Mouse (Mus musculus) limb, embryonic 14.5 days (tissue): ENCODE measurements at regions not wholly inside any gene's neighbourhood (a gene's known extent, or its start where the extent isn't known, plus 50 kb on each side); places are given as distances from the start of the nearest gene placed in this dataset.

Source experiments
- ATAC-seq: fragments of 200-750 bp; cut with Nextera tagmentation; 2 replicates; pipeline ENCODE4 v1.8.0; 2017; ENCODE audit warnings: low read depth, moderate number of reproducible peaks, moderate TSS enrichment; ENCODE audit not compliant: low FRiP score
- DNase-seq: peaks from one replicate; pipeline ENCODE4 v3.0.0-alpha.2; 2015; ENCODE audit warnings: low spot score
- H3K27ac ChIP-seq: fragments of 300-500 bp; sonication (generic); replicated peaks from 2 replicates; pipeline ENCODE4 v1.5.1; 2014; ENCODE audit warnings: low read depth, mild to moderate bottlenecking, low read length, moderate library complexity, mixed read lengths
- H3K27me3 ChIP-seq: fragments of 300-500 bp; sonication (generic); 2 replicates; pipeline ENCODE4 v1.6.1; 2014; ENCODE audit warnings: low read length, mixed read lengths; ENCODE audit not compliant: control insufficient read depth, insufficient read depth
- H3K36me3 ChIP-seq: fragments of 300-500 bp; sonication (generic); 2 replicates; pipeline ENCODE4 v1.6.1; 2014; ENCODE audit warnings: mild to moderate bottlenecking, low read length, moderate library complexity, mixed read lengths; ENCODE audit not compliant: control insufficient read depth, insufficient read depth
- H3K4me1 ChIP-seq: fragments of 300-500 bp; sonication (generic); 2 replicates; pipeline ENCODE4 v1.6.1; 2014; ENCODE audit warnings: antibody characterized with exemption, low read length, mixed read lengths; ENCODE audit not compliant: control insufficient read depth, insufficient read depth
- H3K4me2 ChIP-seq: fragments of 300-500 bp; sonication (generic); replicated peaks from 2 replicates; pipeline ENCODE4 v1.6.1; 2014; ENCODE audit warnings: low read depth, mild to moderate bottlenecking, low read length, moderate library complexity; ENCODE audit not compliant: severe bottlenecking
- H3K4me3 ChIP-seq: fragments of 300-500 bp; sonication (generic); replicated peaks from 2 replicates; pipeline ENCODE4 v1.5.1; 2014; ENCODE audit warnings: low read length
- H3K9ac ChIP-seq: fragments of 300-500 bp; sonication (generic); 2 replicates; pipeline ENCODE4 v1.6.1; 2014; ENCODE audit warnings: mild to moderate bottlenecking, low read depth, low read length, moderate library complexity; ENCODE audit not compliant: severe bottlenecking
- H3K9me3 ChIP-seq: fragments of 300-500 bp; sonication (generic); 2 replicates; pipeline ENCODE4 v1.6.1; 2016; ENCODE audit warnings: low read length; ENCODE audit not compliant: control insufficient read depth
- POLR2A ChIP-seq: fragments of 200-500 bp; IDR thresholded peaks from 2 replicates; pipeline ENCODE4 v1.8.0; 2012; ENCODE audit warnings: inconsistent platforms, mild to moderate bottlenecking, moderate library complexity, borderline replicate concordance; ENCODE audit not compliant: insufficient read depth, insufficient read length; ENCODE audit errors: extremely low read depth
- WGBS: fragments of 180-500 bp; shearing (Covaris S2); extraction: QIAGEN DNeasy Blood & Tissue Kit; methylation state at CpG from one replicate; pipeline ENCODE4 v1.1.7; 2014; 5-methylcytosine and 5-hydroxymethylcytosine counted together

DNA sequence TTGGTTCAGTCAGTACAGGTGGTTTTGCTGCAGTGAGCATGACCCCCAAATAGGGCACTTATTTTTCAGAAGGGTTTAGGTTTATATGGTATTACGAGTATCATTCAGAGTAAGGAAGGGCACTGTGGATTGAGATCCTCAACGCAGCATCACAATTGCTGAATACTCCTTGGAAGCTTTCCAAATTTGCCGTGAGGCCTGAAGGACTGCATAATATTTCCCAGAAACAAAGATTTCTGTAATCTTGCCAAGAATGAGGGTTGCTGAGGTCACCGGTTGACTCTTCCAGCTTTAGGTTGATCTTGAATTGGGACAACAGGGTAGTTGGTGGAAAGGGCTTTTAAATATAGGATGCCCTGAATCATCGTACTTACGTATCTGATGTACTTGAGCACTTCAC, 482.1 kb downstream of the Ttll7 start:
- H3K27me3 ChIP-seq, result no peaks in the 10 kb centered on the region
- DNase-seq, result no peak
- WGBS, result 75% methylated on average over 6 of the region's 6 CpGs
- H3K9me3 ChIP-seq, result no peaks in the 10 kb centered on the region
- peaks cover 6% of the 10 kb centered on the region; the same call in 1 of the 2 replicates for H3K4me1 ChIP-seq
- no peak overlapping the region for H3K4me2 ChIP-seq
- H3K36me3 ChIP-seq, result no peaks in the 10 kb centered on the region
- no peak overlapping the region for H3K9ac ChIP-seq
- no peak for TF ChIP-seq POLR2A
- H3K27ac ChIP-seq, result no peak overlapping the region
- H3K4me3 ChIP-seq, result no peak overlapping the region
- no peak for ATAC-seq

DNA sequence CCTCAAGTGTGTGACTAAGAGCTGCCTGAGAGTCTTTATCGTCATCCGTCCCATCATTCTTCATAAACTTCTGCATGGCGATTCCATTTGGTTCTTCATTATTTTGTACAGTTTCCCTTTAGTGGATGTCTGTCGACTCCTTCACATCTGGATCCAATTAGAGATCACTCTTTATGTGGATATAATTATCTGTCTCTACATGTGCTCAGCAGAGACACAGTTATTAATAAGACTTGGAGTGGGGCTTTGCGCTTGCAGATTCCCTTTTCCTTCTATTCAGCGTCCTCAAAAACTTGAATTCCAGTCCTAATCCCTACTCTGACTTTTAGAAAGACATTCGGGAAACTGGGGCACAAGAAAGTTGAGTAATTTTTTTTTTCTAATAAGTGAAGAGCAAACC, 483.1 kb downstream of the Ttll7 start:
- WGBS, result 33% methylated on average over 7 of the region's 7 CpGs
- peaks cover 6% of the 10 kb centered on the region; the same call in 1 of the 2 replicates for H3K4me1 ChIP-seq
- no peak for ATAC-seq
- H3K4me2 ChIP-seq, result no peak overlapping the region
- no peak overlapping the region for H3K4me3 ChIP-seq
- TF ChIP-seq POLR2A, result no peak
- DNase-seq, result peak; percentile 43
- no peaks in the 10 kb centered on the region for H3K9me3 ChIP-seq
- no peaks in the 10 kb centered on the region for H3K27me3 ChIP-seq
- no peak overlapping the region for H3K9ac ChIP-seq
- H3K27ac ChIP-seq, result no peak overlapping the region
- no peaks in the 10 kb centered on the region for H3K36me3 ChIP-seq

DNA sequence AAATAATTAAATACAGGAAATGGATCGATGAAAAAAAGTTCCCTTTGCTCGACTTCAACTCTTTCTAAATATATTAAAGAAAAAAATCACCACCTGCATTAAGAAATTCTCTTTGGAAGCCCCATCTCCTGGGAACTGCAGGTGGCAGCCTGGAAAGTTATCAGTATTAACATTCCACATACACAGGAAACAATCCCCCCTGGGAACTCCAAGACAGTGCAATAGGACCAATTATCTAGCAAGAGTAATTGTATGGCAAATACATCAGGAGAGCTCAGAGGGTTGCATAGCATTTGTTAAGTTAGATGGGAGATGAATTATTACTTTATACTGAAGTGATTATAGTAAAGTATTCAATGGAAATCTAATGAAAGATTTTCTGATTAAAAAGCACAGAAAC, 487.3 kb downstream of the Ttll7 start:
- no peak overlapping the region for H3K4me3 ChIP-seq
- no peak for TF ChIP-seq POLR2A
- no peaks in the 10 kb centered on the region for H3K36me3 ChIP-seq
- no peaks in the 10 kb centered on the region for H3K27me3 ChIP-seq
- no peak overlapping the region for H3K4me2 ChIP-seq
- no peaks in the 10 kb centered on the region for H3K9me3 ChIP-seq
- H3K27ac ChIP-seq, result no peak overlapping the region
- 16% methylated on average over 2 of the region's 2 CpGs for WGBS
- H3K4me1 ChIP-seq, result peaks cover 12% of the 10 kb centered on the region
- ATAC-seq (no peak), DNase-seq (no peak)
- H3K9ac ChIP-seq, result no peak overlapping the region

DNA sequence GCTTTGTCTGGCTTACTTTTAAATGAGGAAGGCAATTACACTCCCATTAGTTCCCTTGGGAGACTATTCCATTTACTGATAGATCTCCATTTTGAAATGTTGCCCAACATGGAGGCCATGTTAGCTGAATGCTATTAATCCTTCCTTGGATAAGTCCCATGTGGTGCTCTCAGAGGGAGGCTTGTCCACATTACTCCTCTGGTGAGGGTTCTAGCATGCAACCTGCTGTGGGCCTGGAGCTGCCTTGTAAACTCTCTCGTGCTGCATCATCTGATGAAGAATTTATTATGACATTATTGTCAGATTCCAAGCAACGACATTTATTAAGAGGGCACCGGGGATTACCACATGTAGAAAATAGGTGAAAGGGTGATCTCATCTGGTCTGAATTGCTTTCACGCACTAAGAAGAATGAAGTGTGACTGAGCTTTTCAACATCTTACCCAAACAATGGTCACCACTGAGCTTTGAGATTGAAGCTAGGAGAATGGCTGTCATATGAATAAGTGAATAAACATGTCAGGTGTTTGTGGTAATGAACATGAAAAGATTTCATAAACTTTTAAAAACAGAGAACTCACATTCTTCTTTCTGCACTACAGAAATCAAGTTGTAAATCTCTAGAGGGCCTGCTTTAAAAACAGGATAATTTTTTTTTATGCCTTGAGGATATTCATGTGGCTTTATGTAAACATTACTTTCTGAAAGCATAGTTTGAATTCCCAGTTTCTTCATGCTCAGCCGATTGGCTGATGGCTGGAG, 495.3 kb downstream of the Ttll7 start:
- TF ChIP-seq POLR2A, result no peak
- no peak overlapping the region for H3K9ac ChIP-seq
- peaks cover 10% of the 10 kb centered on the region for H3K4me1 ChIP-seq
- no peaks in the 10 kb centered on the region for H3K27me3 ChIP-seq
- DNase-seq (peak; percentile 31), ATAC-seq (no peak)
- no peak overlapping the region for H3K4me2 ChIP-seq
- no peaks in the 10 kb centered on the region for H3K36me3 ChIP-seq
- no peaks in the 10 kb centered on the region for H3K9me3 ChIP-seq
- WGBS, result 37% methylated on average over 5 of the region's 5 CpGs
- H3K27ac ChIP-seq, result no peak overlapping the region
- no peak overlapping the region for H3K4me3 ChIP-seq

DNA sequence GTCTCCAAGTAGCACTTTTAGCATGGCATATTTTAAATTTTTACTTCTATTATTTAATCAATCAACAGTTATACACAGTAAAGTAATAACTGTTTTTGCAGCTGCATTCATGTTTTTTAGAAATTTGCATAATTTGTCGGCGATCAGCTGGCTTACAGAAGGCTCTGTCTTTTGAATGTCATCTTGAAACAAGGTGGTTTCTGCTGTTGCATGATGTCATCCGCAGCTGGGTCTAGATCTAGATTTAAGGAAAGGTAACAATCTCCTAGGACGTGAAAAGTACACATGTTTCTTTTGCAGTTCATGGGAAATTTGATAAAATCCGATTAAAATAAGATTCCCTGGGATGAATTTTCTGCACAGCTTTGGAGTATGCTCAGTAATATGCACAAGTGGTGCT, 534.9 kb downstream of the Ttll7 start:
- Histone ChIP-seq H3K9me3 (no peaks in the 10 kb centered on the region), H3K27me3 (no peaks in the 10 kb centered on the region), H3K36me3 (no peaks in the 10 kb centered on the region), H3K9ac (no peak overlapping the region), H3K4me3 (no peak overlapping the region), H3K27ac (no peak overlapping the region), H3K4me1 (no peaks in the 10 kb centered on the region), H3K4me2 (no peak overlapping the region)
- 85% methylated on average over 5 of the region's 5 CpGs for WGBS
- ATAC-seq, result no peak
- DNase-seq, result no peak
- no peak for TF ChIP-seq POLR2A
